Mouse (Mus musculus) embryonic fibroblast, embryonic 13.5 days (primary cell): Measurements from ENCODE around the gene Atp10a.

ENCODE experiments used
- CTCF ChIP-seq: IDR thresholded peaks from 2 replicates; pipeline ENCODE4 v1.5.1; 2011; ENCODE audit warnings: mild to moderate bottlenecking, control low read depth, low read length, moderate library complexity, borderline replicate concordance; ENCODE audit not compliant: insufficient read depth
- POLR2A ChIP-seq: IDR thresholded peaks from 2 replicates; pipeline ENCODE4 v1.6.1; 2011; ENCODE audit warnings: low read depth, mild to moderate bottlenecking, control low read depth, low read length, moderate library complexity

- TF ChIP-seq POLR2A, result no peak
- TF ChIP-seq CTCF, result no peak
Measured at GRCm38 (mm10) chr7:58787585-58787984, 131.6 kb downstream of the Atp10a start.
